Mouse (Mus musculus) R1 (cell line): ENCODE data around the gene Slc12a3.

Experiments
- DNase-seq: peaks from one replicate; pipeline ENCODE4 v3.0.0-alpha.2; 2018; ENCODE audit warnings: low read depth, low spot score

Gene Slc12a3

GRCm38 (mm10) chr8:94375551-94375991 lies 46.6 kb downstream of the Slc12a3 start:
- DNase-seq, result no peak

- no peak for DNase-seq
These were observed 47.2 kb downstream of the Slc12a3 start for GRCm38 (mm10) chr8:94376176-94376575.

- DNase-seq, result no peak
These were observed 47.6 kb downstream of the Slc12a3 start for GRCm38 (mm10) chr8:94376580-94376979.

- no peak for DNase-seq
These were observed 48.0 kb downstream of the Slc12a3 start for GRCm38 (mm10) chr8:94377031-94377430.

- no peak for DNase-seq
These were observed 48.8 kb downstream of the Slc12a3 start for GRCm38 (mm10) chr8:94377714-94378205.

- no peak for DNase-seq
These were observed 49.9 kb downstream of the Slc12a3 start for GRCm38 (mm10) chr8:94378763-94379415.

- DNase-seq, result no peak
These were observed 50.7 kb downstream of the Slc12a3 start for GRCm38 (mm10) chr8:94379686-94380085.

GRCm38 (mm10) chr8:94384166-94384565 lies 55.2 kb downstream of the Slc12a3 start:
- no peak for DNase-seq

- DNase-seq, result no peak
These were observed 56.7 kb downstream of the Slc12a3 start for GRCm38 (mm10) chr8:94385506-94386213.

GRCm38 (mm10) chr8:94386214-94387026 lies 57.4 kb downstream of the Slc12a3 start, which contains the start of gene Herpud1:
Herpud1 (plus strand) TSS chr8:94386438.
- DNase-seq, result peak; percentile 94

GRCm38 (mm10) chr8:94387027-94387684 lies 58.2 kb downstream of the Slc12a3 start:
- DNase-seq, result peak; percentile 70

GRCm38 (mm10) chr8:94387785-94388184 lies 58.8 kb downstream of the Slc12a3 start:
- DNase-seq, result no peak

GRCm38 (mm10) chr8:94389531-94389930 lies 60.5 kb downstream of the Slc12a3 start:
- DNase-seq, result no peak

- no peak for DNase-seq
These were observed 61.4 kb downstream of the Slc12a3 start for GRCm38 (mm10) chr8:94390429-94390828.

- no peak for DNase-seq
These were observed 61.9 kb downstream of the Slc12a3 start for GRCm38 (mm10) chr8:94390910-94391309.

GRCm38 (mm10) chr8:94392147-94392546 lies 63.1 kb downstream of the Slc12a3 start:
- peak; percentile 88 for DNase-seq

GRCm38 (mm10) chr8:94392648-94393047 lies 63.6 kb downstream of the Slc12a3 start:
- no peak for DNase-seq

- no peak for DNase-seq
These were observed 67.0 kb downstream of the Slc12a3 start for GRCm38 (mm10) chr8:94395851-94396540.

GRCm38 (mm10) chr8:94396964-94397657 lies 68.1 kb downstream of the Slc12a3 start:
- DNase-seq, result peak; percentile 35

- no peak for DNase-seq
These were observed 69.6 kb downstream of the Slc12a3 start for GRCm38 (mm10) chr8:94398587-94398986.
